Mouse (Mus musculus): Measurements from ENCODE around the gene Fdps.

- TF ChIP-seq CTCF (IDR thresholded peaks at IDR 0.05; ENCODE audit: borderline replicate concordance, extremely low read depth, insufficient read depth, insufficient read length) (no peak), POLR2A (IDR thresholded peaks at IDR 0.05; ENCODE audit: borderline replicate concordance, extremely low read depth, insufficient read depth, insufficient read length, poor library complexity, severe bottlenecking) (no peak)
Measured at GRCm38 (mm10) chr3:89088974-89089373, 12.8 kb downstream of the Fdps start.
